Mouse (Mus musculus) stomach, embryonic 14.5 days (tissue): ENCODE results near the gene Adamts9. TPM values are rescaled to one million over a fixed set of nuclear protein-coding genes. Genes with fewer than 3 reads are reported as not detected.

Experiments
- ATAC-seq: fragments of 200-750 bp; cut with Nextera tagmentation; 2 replicates; pipeline ENCODE4 v1.8.0; 2017; ENCODE audit warnings: low read depth, moderate TSS enrichment; ENCODE audit not compliant: insufficient number of reproducible peaks, insufficient read depth, low FRiP score
- H3K27ac ChIP-seq: fragments of 300-500 bp; sonication (generic); 2 replicates; pipeline ENCODE4 v1.5.1; 2014; ENCODE audit warnings: mild to moderate bottlenecking, low read length, moderate library complexity, mixed read lengths
- H3K27me3 ChIP-seq: fragments of 300-500 bp; sonication (generic); 2 replicates; pipeline ENCODE4 v1.6.1; 2014; ENCODE audit warnings: low read length, control low read depth, mixed read lengths; ENCODE audit not compliant: control insufficient read depth, insufficient read depth
- H3K36me3 ChIP-seq: fragments of 300-500 bp; sonication (generic); 2 replicates; pipeline ENCODE4 v1.6.1; 2014; ENCODE audit warnings: mild to moderate bottlenecking, control low read depth, low read length, moderate library complexity, mixed read lengths; ENCODE audit not compliant: control insufficient read depth, insufficient read depth
- H3K4me1 ChIP-seq: fragments of 300-500 bp; sonication (generic); 2 replicates; pipeline ENCODE4 v1.6.1; 2014; ENCODE audit warnings: low read length, control low read depth, mixed read lengths; ENCODE audit not compliant: control insufficient read depth, insufficient read depth
- H3K4me2 ChIP-seq: fragments of 300-500 bp; sonication (generic); replicated peaks from 2 replicates; pipeline ENCODE4 v1.6.1; 2014; ENCODE audit warnings: low read depth, low read length, control low read depth
- H3K4me3 ChIP-seq: fragments of 300-500 bp; sonication (generic); 2 replicates; pipeline ENCODE4 v1.5.1; 2014; ENCODE audit warnings: low read depth, low read length, control low read depth
- H3K9ac ChIP-seq: fragments of 300-500 bp; sonication (generic); replicated peaks from 2 replicates; pipeline ENCODE4 v1.6.1; 2014; ENCODE audit warnings: low read depth, mild to moderate bottlenecking, control low read depth, low read length, moderate library complexity, mixed read lengths
- H3K9me3 ChIP-seq: fragments of 300-500 bp; sonication (generic); 2 replicates; pipeline ENCODE4 v1.6.1; 2016; ENCODE audit warnings: low read depth, low read length, control low read depth; ENCODE audit not compliant: control insufficient read depth
- WGBS: fragments of 180-500 bp; shearing (Covaris S2); extraction: QIAGEN DNeasy Blood & Tissue Kit; methylation state at CpG from one replicate; pipeline ENCODE4 v1.1.7; 2014; 5-methylcytosine and 5-hydroxymethylcytosine counted together
- polyA plus RNA-seq: library from polyadenylated mRNA; unstranded; fragments of >200 nt; fragmentation: Nextera tagmentation; extraction: Ambion mirVana; gene quantifications from 2 replicates; pipeline ENCODE4 v1.2.1, GENCODE M21; 2014

Gene Adamts9
- polyA plus RNA-seq, 1 experiment from 2014 or later, result 9.9 TPM

DNA sequence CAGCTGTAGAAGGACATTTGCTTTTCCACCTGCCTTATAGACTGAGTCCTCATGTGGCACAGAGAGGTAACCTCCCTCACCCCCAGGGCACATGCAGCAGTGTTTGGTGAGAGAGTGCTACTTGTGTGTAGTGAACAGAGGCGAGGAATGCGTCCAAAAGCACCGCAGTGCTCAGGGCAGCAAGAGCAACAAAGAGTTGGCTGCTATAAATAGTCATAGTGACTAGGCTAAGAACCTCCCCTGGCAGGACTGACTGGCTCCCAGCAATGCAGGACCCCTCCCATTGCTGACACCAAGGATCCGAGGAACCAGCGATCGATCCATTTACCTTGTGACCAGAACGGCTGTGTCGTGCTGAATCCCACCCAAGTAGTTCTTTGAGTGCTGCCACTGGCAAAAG lies 33.9 kb downstream of the Adamts9 start:
- H3K36me3 ChIP-seq, result peaks cover 3% of the 10 kb centered on the region; the same call in 1 of the 2 replicates
- no peak overlapping the region for H3K9ac ChIP-seq
- H3K27me3 ChIP-seq, result no peaks in the 10 kb centered on the region
- H3K4me2 ChIP-seq, result no peak overlapping the region
- no peaks in the 10 kb centered on the region for H3K9me3 ChIP-seq
- no peak for ATAC-seq
- no peaks in the 10 kb centered on the region for H3K4me1 ChIP-seq
- no peak overlapping the region for H3K27ac ChIP-seq
- 50% methylated on average over 8 of the region's 8 CpGs for WGBS
- no peak overlapping the region for H3K4me3 ChIP-seq

- Histone ChIP-seq H3K9me3 (no peaks in the 10 kb centered on the region), H3K27ac (no peak overlapping the region), H3K36me3 (peaks cover 23% of the 10 kb centered on the region), H3K4me2 (no peak overlapping the region), H3K27me3 (no peaks in the 10 kb centered on the region), H3K4me1 (no peaks in the 10 kb centered on the region), H3K4me3 (no peak overlapping the region), H3K9ac (no peak overlapping the region)
- no peak for ATAC-seq
- WGBS, result 27% methylated on average over 5 of the region's 5 CpGs
These were observed 37.4 kb downstream of the Adamts9 start for GRCm38 (mm10) chr6:92905922-92906321.

GRCm38 (mm10) chr6:92904491-92904890 lies 38.8 kb downstream of the Adamts9 start:
- H3K4me2 ChIP-seq, result no peak overlapping the region
- H3K27me3 ChIP-seq, result no peaks in the 10 kb centered on the region
- H3K9ac ChIP-seq, result no peak overlapping the region
- H3K4me3 ChIP-seq, result no peak overlapping the region
- 31% methylated on average over 2 of the region's 2 CpGs for WGBS
- H3K27ac ChIP-seq, result no peak overlapping the region
- peaks cover 24% of the 10 kb centered on the region for H3K36me3 ChIP-seq
- H3K9me3 ChIP-seq, result no peaks in the 10 kb centered on the region
- no peak for ATAC-seq
- no peaks in the 10 kb centered on the region for H3K4me1 ChIP-seq

- H3K27ac ChIP-seq, result no peak overlapping the region
- no peaks in the 10 kb centered on the region for H3K27me3 ChIP-seq
- no peaks in the 10 kb centered on the region for H3K9me3 ChIP-seq
- WGBS, result 56% methylated on average over 1 of the region's 1 CpGs
- no peak overlapping the region for H3K4me2 ChIP-seq
- H3K9ac ChIP-seq, result no peak overlapping the region
- H3K36me3 ChIP-seq, result peaks cover 26% of the 10 kb centered on the region
- H3K4me3 ChIP-seq, result no peak overlapping the region
- ATAC-seq, result no peak
- H3K4me1 ChIP-seq, result no peaks in the 10 kb centered on the region
These were observed 39.3 kb downstream of the Adamts9 start for GRCm38 (mm10) chr6:92904037-92904436.

GRCm38 (mm10) chr6:92891535-92891934 lies 51.8 kb downstream of the Adamts9 start:
- H3K36me3 ChIP-seq, result peaks cover 8% of the 10 kb centered on the region
- H3K27me3 ChIP-seq, result no peaks in the 10 kb centered on the region
- ATAC-seq, result no peak
- H3K9ac ChIP-seq, result no peak overlapping the region
- H3K27ac ChIP-seq, result no peak overlapping the region
- H3K4me1 ChIP-seq, result no peaks in the 10 kb centered on the region
- no peak overlapping the region for H3K4me3 ChIP-seq
- H3K4me2 ChIP-seq, result no peak overlapping the region
- 46% methylated on average over 1 of the region's 1 CpGs for WGBS
- H3K9me3 ChIP-seq, result no peaks in the 10 kb centered on the region

GRCm38 (mm10) chr6:92883131-92883900 lies 60.0 kb downstream of the Adamts9 start:
- no peaks in the 10 kb centered on the region for H3K9me3 ChIP-seq
- no peak overlapping the region for H3K4me3 ChIP-seq
- H3K4me1 ChIP-seq, result no peaks in the 10 kb centered on the region
- H3K36me3 ChIP-seq, result peaks cover 19% of the 10 kb centered on the region; the same call in 1 of the 2 replicates
- ATAC-seq, result no peak
- H3K9ac ChIP-seq, result no peak overlapping the region
- 68% methylated on average over 9 of the region's 9 CpGs for WGBS
- H3K27ac ChIP-seq, result no peak overlapping the region
- H3K27me3 ChIP-seq, result no peaks in the 10 kb centered on the region
- H3K4me2 ChIP-seq, result no peak overlapping the region

- H3K4me2 ChIP-seq, result no peak overlapping the region
- H3K9me3 ChIP-seq, result no peaks in the 10 kb centered on the region
- H3K9ac ChIP-seq, result no peak overlapping the region
- peaks cover 19% of the 10 kb centered on the region; the same call in 1 of the 2 replicates for H3K36me3 ChIP-seq
- WGBS, result 74% methylated on average over 5 of the region's 5 CpGs
- H3K27me3 ChIP-seq, result no peaks in the 10 kb centered on the region
- H3K27ac ChIP-seq, result no peak overlapping the region
- ATAC-seq, result no peak
- H3K4me3 ChIP-seq, result no peak overlapping the region
- no peaks in the 10 kb centered on the region for H3K4me1 ChIP-seq
These were observed 60.8 kb downstream of the Adamts9 start for GRCm38 (mm10) chr6:92882446-92882845.

DNA sequence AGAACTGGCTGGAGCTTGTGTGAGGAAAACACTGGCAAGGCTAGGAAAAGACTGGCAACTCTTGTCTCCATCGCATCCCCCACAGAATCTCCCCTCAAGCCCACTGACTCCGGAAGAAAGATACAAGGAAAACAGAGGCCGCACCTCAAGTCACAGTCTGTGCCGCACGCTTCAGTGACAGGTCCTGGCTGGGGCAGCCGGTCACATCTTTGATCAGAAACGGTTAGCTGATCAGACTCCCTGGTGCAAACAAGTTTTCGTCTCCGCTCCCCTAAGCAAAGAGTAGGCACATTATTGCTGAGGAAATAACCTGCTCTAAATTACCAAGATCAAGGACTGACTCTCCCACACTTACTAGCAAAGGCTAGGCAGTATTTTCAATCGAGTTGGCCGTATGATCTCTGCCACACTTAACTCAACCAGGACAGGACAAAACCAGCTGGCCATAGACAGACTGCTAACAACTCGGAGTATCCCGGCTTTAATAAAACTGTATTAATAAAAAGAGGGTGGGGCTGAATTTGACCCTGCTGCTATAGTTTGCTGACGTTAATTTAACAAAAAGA lies 63.5 kb downstream of the Adamts9 start:
- Histone ChIP-seq H3K9ac (no peak overlapping the region), H3K27me3 (no peaks in the 10 kb centered on the region), H3K9me3 (no peaks in the 10 kb centered on the region), H3K36me3 (peaks cover 13% of the 10 kb centered on the region; the same call in 1 of the 2 replicates), H3K27ac (no peak overlapping the region), H3K4me3 (no peak overlapping the region), H3K4me2 (no peak overlapping the region), H3K4me1 (no peaks in the 10 kb centered on the region)
- 85% methylated on average over 14 of the region's 14 CpGs for WGBS
- no peak for ATAC-seq
